Mouse (Mus musculus): ENCODE data around the gene Ano6.
"Not testable (repeated sequence)": the region's sequence is repeated elsewhere in the genome, so short reads cannot be mapped to it uniquely, and the experiment has no call there.

Ano6 gene

GRCm38 (mm10) chr15:95827465-95827971 lies 36.9 kb downstream of the Ano6 start:
- no peak for DNase-seq (ENCODE audit: low read depth, low spot score)

DNA sequence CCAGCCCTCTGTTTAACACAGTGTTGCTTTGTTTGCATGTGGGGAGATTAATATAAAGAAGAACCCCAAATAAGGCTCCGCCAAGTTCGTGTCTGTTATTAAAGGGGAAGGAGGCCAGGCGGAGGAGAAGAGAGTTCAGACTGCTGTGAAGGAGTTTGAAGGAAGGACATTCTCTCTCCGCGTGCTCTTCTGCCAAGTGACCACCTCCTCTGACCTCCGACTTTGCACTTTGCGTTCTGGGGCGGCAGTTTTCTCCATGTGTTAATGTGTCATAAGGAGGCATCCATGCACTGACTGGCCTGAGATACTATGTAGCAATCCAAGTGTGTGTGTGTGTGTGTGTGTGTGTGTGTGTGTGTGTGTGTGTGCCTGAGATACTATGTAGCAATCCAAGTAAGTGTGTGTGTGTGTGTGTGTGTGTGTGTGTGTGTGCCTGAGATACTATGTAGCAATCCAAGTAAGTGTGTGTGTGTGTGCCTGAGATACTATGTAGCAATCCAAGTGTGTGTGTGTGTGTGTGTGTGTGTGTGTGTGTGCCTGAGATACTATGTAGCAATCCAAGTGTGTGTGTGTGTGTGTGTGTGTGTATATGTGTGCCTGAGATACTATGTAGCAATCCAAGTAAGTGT lies 37.5 kb downstream of the Ano6 start:
- not testable (repeated sequence) for DNase-seq (ENCODE audit: low read depth, low spot score)

DNA sequence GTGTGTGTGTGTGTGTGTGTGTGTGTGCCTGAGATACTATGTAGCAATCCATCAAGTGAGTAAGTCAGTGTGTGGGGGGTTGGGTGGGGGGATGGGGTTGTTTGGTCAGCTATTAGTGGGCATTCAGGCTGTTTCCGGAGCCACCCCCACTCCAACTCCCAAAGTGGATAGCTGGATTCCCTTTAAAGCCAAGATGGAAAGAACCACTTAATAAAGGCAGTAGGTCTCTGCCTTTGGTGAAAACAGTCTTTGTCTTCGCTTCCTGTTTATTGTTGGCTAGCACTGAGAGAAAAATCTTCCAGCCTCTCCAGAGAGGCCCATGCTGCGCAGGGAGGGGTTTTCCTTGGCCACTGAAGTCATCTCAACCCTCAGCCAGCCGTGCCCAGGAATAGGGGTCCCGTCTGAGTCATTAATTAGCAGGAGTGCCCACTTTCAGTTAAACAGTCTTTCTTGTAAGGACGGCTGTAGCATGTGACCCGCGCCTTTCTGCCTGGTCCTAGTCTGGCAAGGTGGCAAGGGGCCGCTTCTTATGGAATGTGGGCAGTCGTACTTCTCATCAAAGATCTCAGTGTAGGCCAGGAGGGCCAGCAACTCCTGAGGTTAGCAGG lies 38.1 kb downstream of the Ano6 start:
- DNase-seq (ENCODE audit: low read depth, low spot score): no peak

DNA sequence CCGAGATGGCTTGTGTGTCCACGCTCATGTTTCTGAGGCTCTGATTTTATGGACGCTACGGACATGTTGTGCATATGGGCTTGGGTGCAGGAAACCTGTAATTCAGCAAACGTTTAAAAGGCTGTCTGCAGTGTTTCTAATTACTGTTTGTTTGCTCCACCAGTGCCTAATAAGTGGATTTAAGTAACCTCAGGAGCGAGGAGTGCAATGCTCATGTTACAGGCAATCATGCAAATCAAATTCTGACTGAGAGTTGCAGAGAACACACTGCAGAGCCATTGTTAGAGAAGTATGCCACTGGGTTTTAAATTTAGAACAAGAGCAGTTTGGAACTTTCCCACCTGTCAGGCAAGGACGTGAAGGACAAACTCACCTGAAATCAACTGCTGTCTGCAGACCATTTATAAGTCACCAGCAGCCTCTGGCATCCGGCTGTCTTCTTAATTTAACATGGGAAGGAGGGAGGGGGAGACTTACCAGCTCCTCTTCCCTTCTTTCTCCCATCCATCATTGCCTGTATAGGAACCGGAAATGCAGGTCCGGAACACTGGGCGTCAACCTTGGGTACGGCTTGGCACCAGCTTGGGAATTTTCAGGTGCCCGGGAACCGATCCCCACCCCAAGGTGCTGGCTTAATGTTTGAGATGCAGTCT lies 39.0 kb downstream of the Ano6 start:
- DNase-seq (ENCODE audit: low read depth, low spot score): no peak

GRCm38 (mm10) chr15:95830206-95830560 lies 39.5 kb downstream of the Ano6 start:
- DNase-seq (ENCODE audit: low read depth, low spot score): no peak

GRCm38 (mm10) chr15:95833292-95833691 lies 42.6 kb downstream of the Ano6 start:
- no peak for DNase-seq (ENCODE audit: low read depth, low spot score)

DNA sequence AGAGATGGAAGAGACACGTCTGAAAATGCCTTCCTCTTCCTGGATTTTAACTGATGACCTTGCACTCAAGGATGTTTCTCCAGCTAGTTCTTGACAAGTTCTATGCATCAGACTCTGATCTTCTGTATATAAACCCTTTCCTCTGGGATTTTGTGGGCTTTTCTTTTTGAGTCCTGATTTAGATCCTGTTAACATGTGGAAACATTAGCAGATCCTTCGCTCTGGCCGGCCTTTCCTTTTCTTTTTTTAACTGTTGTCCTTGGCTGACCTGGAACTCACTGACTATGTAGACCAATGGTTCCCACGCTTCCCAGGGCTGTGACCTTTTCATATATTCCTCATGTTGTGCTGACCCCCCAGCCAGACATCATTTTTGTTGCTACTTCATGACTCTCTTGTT lies 45.4 kb downstream of the Ano6 start:
- no peak for DNase-seq (ENCODE audit: low read depth, low spot score)

DNA sequence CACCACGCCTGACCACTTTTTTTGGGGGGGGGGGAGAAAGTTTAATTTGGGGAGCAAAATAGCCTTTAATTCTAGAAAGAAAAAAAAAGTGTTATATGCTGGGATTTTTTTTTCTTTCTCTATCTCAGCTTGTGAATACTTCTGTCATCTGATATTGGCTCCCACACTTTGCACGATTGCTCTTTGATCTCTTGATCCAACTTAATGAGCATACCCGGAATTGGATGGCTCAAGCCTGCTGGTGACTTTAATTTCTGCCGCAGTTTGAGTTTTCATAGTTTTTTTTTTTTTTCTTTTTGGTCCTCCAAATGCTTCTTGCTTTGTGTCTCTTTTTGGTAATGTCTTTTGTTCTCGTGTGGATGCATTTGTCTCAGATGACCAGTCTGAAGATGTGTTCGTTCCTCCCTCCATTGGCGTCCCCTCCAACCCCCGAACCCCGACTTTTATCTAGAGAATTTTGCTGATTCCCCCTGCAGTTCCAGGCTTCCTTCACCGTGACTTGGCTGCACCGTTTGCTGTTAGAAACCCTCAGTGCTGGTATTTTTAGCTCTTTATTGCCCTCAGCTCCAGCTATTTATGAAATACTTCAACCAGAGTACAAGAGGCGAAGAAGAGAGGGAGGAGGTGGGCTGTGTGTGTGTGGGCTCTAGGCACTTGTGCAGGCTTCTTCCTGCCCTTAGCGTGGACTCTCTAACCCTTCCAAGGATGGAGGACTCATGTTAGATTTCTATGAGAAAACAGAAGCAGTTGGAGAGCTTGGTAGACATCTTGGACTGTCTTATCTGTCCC lies 46.2 kb downstream of the Ano6 start:
- no peak for DNase-seq (ENCODE audit: low read depth, low spot score)

DNA sequence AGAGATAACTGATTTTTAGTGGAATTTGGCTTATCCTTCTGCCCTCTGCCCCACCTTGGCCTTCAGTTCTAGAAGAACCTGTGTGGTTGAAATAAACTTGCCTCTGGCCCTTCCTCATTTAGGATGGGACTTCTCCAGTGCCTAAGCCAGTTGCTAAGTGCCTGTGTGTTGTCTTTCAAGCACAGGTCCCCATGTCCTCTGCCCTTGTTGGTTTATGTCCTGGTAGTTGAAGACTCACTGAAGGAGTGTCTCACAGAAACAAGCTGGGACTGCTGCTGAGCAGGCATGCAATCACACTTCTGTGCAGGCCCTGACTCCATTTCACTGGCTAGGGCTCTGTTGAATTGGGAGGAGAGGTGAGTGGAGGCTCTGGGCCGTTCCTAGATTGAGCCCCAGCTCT lies 46.9 kb downstream of the Ano6 start:
- no peak for DNase-seq (ENCODE audit: low read depth, low spot score)

DNA sequence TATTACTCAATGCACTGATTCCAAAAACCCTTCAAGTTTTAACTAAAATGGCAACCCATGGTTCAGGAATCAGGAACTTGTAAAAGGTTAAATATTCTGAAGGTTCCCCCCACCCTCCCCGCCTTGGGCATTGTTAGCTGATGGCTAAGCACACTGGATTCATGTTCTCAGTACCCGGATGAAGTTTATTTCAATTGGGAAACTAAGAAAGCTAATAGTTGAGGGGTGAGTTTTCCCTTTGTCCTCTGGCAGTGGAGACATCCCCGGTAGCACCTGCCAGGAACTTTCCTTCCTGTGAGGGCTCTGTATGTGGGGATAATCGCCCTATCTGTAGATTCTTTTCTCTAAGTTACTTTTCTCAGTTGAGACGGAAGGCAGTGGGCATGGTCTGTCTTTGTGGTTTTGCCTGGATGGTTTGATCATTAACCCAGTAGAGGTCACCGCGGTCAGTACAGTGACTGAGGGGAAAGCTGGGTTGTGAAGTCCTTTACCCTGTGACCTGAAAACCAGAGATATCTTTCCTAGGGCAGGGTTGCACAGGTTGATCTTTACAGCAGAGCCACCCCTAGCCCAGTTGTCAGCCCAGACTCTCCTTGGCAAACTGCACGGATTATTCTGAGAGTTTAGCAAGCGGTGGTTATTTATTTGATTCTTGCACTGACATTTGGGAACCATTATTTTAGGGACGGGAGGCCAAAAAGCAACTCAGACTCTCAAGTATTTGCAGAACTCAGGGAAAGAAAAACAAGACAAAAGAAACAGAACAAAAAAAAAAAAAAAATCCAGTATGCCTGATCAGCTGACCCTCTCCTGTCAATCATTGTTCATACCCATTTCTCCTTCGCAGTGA lies 47.8 kb downstream of the Ano6 start:
- DNase-seq (ENCODE audit: low read depth, low spot score): no peak

GRCm38 (mm10) chr15:95839789-95840188 lies 49.1 kb downstream of the Ano6 start:
- no peak for DNase-seq (ENCODE audit: low read depth, low spot score)

GRCm38 (mm10) chr15:95843183-95843949 lies 52.7 kb downstream of the Ano6 start:
- no peak for DNase-seq (ENCODE audit: low read depth, low spot score)

- no peak for DNase-seq (ENCODE audit: low read depth, low spot score)
Measured at GRCm38 (mm10) chr15:95844412-95844811, 53.8 kb downstream of the Ano6 start.

- no peak for DNase-seq (ENCODE audit: low read depth, low spot score)
Measured at GRCm38 (mm10) chr15:95846102-95846501, 55.5 kb downstream of the Ano6 start.

DNA sequence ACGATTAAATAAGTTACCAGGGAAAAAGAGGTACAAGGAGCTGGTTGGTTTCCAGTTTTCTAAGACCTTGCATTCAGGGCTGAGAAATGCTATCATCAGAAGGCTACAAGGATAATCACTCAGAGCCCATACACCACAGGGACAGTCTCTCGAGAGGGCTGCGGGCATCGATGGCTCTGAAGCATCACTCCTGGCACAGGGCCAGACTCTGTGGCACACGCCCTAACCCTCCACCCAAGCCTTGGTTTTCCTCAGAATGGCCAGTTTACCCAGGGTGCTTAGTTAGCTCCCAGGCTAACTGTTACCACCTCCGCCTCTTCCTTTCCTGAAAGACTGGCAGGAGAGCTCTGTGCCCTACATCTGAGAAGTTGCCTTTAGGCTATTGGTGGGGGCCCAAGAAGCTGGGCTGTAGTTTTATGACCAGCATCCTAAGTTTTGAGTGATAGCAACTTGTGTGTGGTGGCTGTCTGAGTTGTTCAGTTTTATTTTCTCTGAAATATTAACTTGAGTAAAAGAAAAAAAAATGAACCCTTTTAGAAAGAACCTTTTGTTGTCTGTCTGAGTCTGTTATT lies 57.9 kb downstream of the Ano6 start:
- no peak for DNase-seq (ENCODE audit: low read depth, low spot score)

- DNase-seq (ENCODE audit: low read depth, low spot score): no peak
Measured at GRCm38 (mm10) chr15:95849513-95850411, 59.1 kb downstream of the Ano6 start.

- no peak for DNase-seq (ENCODE audit: low read depth, low spot score)
Measured at GRCm38 (mm10) chr15:95850546-95850945, 59.9 kb downstream of the Ano6 start.

DNA sequence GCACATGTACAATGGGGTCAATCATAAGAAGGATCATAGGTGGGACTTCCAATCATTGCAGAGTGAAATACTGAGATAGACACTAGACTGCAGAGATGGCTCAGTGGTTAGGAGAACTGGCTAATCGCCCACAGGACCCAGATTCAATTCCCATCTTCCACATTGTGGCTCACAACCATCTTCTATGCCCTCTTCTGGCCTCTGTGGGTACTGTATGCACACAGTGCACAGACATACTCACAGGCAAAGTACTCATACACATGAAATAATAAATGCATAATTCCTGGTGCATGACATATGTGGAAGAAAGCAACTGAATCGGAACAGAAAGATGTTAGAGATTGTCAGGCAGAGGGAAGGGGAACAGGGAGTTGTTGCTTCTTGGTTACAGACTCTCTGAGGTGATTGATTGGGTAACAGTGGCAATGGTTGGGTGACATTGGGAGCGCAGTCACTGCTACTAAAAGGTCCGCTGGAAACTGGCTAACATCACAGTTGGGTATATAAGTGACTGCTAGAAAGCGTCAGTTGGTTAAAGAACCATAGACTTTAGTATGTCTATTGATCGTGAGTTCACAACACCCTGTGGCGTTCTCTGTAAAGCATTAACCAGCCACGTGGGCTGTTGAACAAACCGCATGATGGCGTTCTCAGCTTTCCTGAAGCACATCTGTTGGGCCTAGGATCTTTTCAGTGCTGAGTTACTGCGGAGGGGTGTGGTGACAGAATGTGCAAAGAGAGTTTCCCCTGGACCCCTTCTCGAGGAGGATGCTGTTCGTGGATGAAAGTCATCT lies 64.6 kb downstream of the Ano6 start:
- no peak for DNase-seq (ENCODE audit: low read depth, low spot score)
